Mouse (Mus musculus): ENCODE data around the gene Mrpl20. TPM values are rescaled to one million over a fixed set of nuclear protein-coding genes. Genes with fewer than 3 reads are reported as not detected.

Gene Mrpl20
- total RNA-seq (2014; rRNA removed) = 72.4 and 73.0 TPM in 2 replicates
- 29.7 and 37.4 TPM in 2 replicates for polyA plus RNA-seq (2012; rRNA removed)

GRCm38 (mm10) chr4:155802741-155803339 lies at the start of gene Mrpl20:
TSS of gene Mrpl20 (plus strand) at chr4:155802878.
- Histone ChIP-seq H3K9ac (ENCODE audit: low read depth, low read length) (peak within 1 kb of the TSS; percentile 92), H3K27me3 (ENCODE audit: control insufficient read depth, insufficient read depth, low read length) (no peaks in the 10 kb centered on the region), H3K4me3 (ENCODE audit: insufficient read depth, low read depth, low read length) (peak within 1 kb of the TSS; percentile 92), H3K27ac (replicated peaks; ENCODE audit: insufficient read depth, low read depth, low read length) (peak within 1 kb of the TSS; percentile 59), H3K4me1 (ENCODE audit: control insufficient read depth, insufficient read depth, low read length) (peaks cover 10% of the 10 kb centered on the region), H3K79me2 (ENCODE audit: control insufficient read depth, insufficient read depth, low read length) (peaks cover 17% of the 10 kb centered on the region), H3K36me3 (ENCODE audit: control insufficient read depth, insufficient read depth, low read length) (peaks cover 11% of the 10 kb centered on the region)
- WGBS = 19% methylated on average over 12 of the region's 12 CpGs
- peak; percentile 44 for DNase-seq (ENCODE audit: extremely low read depth, low read depth, low spot score)
- TF ChIP-seq CTCF (IDR thresholded peaks at IDR 0.05; ENCODE audit: low read depth, low read length) (peak; percentile 16; the same call in 1 of the 2 replicates), POLR2A (IDR thresholded peaks at IDR 0.05; ENCODE audit: extremely low read depth, insufficient read depth, low read length) (no peak)

- Histone ChIP-seq H3K9ac (ENCODE audit: low read depth, low read length) (no peak overlapping the region), H3K27ac (replicated peaks; ENCODE audit: insufficient read depth, low read depth, low read length) (no peak overlapping the region), H3K79me2 (ENCODE audit: control insufficient read depth, insufficient read depth, low read length) (peaks cover 10% of the 10 kb centered on the region; the same call in 1 of the 2 replicates), H3K36me3 (ENCODE audit: control insufficient read depth, insufficient read depth, low read length) (peaks cover 35% of the 10 kb centered on the region), H3K27me3 (ENCODE audit: control insufficient read depth, insufficient read depth, low read length) (no peaks in the 10 kb centered on the region), H3K4me3 (ENCODE audit: insufficient read depth, low read depth, low read length) (no peak overlapping the region), H3K4me1 (ENCODE audit: control insufficient read depth, insufficient read depth, low read length) (peaks cover 9% of the 10 kb centered on the region; the same call in 1 of the 2 replicates)
- TF ChIP-seq CTCF (IDR thresholded peaks at IDR 0.05; ENCODE audit: low read depth, low read length) = no peak
- TF ChIP-seq POLR2A (IDR thresholded peaks at IDR 0.05; ENCODE audit: extremely low read depth, insufficient read depth, low read length) = no peak
- DNase-seq (ENCODE audit: extremely low read depth, low read depth, low spot score) = no peak
- WGBS = 95% methylated on average over 12 of the region's 12 CpGs
Measured at GRCm38 (mm10) chr4:155757011-155757410, 45.7 kb upstream of the Mrpl20 start.

GRCm38 (mm10) chr4:155759862-155760612 lies 42.6 kb upstream of the Mrpl20 start:
- H3K27me3 ChIP-seq (ENCODE audit: control insufficient read depth, insufficient read depth, low read length) = no peaks in the 10 kb centered on the region
- WGBS = under 1% methylated on average over 10 of the region's 10 CpGs
- H3K36me3 ChIP-seq (ENCODE audit: control insufficient read depth, insufficient read depth, low read length) = peaks cover 15% of the 10 kb centered on the region
- TF ChIP-seq CTCF (IDR thresholded peaks at IDR 0.05; ENCODE audit: low read depth, low read length) (0 out of 2 replicates have a peak, but pooled peaks have one; percentile 12), POLR2A (IDR thresholded peaks at IDR 0.05; ENCODE audit: extremely low read depth, insufficient read depth, low read length) (no peak)
- peak overlapping the region; percentile 82 for H3K9ac ChIP-seq (ENCODE audit: low read depth, low read length)
- peaks cover 9% of the 10 kb centered on the region; the same call in 1 of the 2 replicates for H3K4me1 ChIP-seq (ENCODE audit: control insufficient read depth, insufficient read depth, low read length)
- peaks cover 10% of the 10 kb centered on the region; the same call in 1 of the 2 replicates for H3K79me2 ChIP-seq (ENCODE audit: control insufficient read depth, insufficient read depth, low read length)
- peak; percentile 44 for DNase-seq (ENCODE audit: extremely low read depth, low read depth, low spot score)
- peak overlapping the region; percentile 76 for H3K4me3 ChIP-seq (ENCODE audit: insufficient read depth, low read depth, low read length)
- peak overlapping the region; percentile 85 for H3K27ac ChIP-seq (replicated peaks; ENCODE audit: insufficient read depth, low read depth, low read length)

GRCm38 (mm10) chr4:155760613-155761355 lies 41.9 kb upstream of the Mrpl20 start, which contains the start of gene Atad3a:
TSS of gene Atad3a (minus strand) at chr4:155761093.
- peak; percentile 94 for DNase-seq (ENCODE audit: extremely low read depth, low read depth, low spot score)
- H3K27ac ChIP-seq (replicated peaks; ENCODE audit: insufficient read depth, low read depth, low read length) = peak within 1 kb of the TSS; percentile 85
- H3K4me1 ChIP-seq (ENCODE audit: control insufficient read depth, insufficient read depth, low read length) = peaks cover 9% of the 10 kb centered on the region; the same call in 1 of the 2 replicates
- H3K9ac ChIP-seq (ENCODE audit: low read depth, low read length) = peak within 1 kb of the TSS; percentile 82
- TF ChIP-seq POLR2A (IDR thresholded peaks at IDR 0.05; ENCODE audit: extremely low read depth, insufficient read depth, low read length) (peak; percentile 66; the same call in 1 of the 2 replicates), CTCF (IDR thresholded peaks at IDR 0.05; ENCODE audit: low read depth, low read length) (no peak)
- no peaks in the 10 kb centered on the region for H3K27me3 ChIP-seq (ENCODE audit: control insufficient read depth, insufficient read depth, low read length)
- H3K79me2 ChIP-seq (ENCODE audit: control insufficient read depth, insufficient read depth, low read length) = peaks cover 10% of the 10 kb centered on the region; the same call in 1 of the 2 replicates
- H3K36me3 ChIP-seq (ENCODE audit: control insufficient read depth, insufficient read depth, low read length) = peaks cover 9% of the 10 kb centered on the region; the same call in 1 of the 2 replicates
- H3K4me3 ChIP-seq (ENCODE audit: insufficient read depth, low read depth, low read length) = peak within 1 kb of the TSS; percentile 76
- 1% methylated on average over 68 of the region's 68 CpGs for WGBS

GRCm38 (mm10) chr4:155761356-155762099 lies 41.1 kb upstream of the Mrpl20 start:
- H3K27ac ChIP-seq (replicated peaks; ENCODE audit: insufficient read depth, low read depth, low read length) = peak overlapping the region; percentile 78
- H3K4me3 ChIP-seq (ENCODE audit: insufficient read depth, low read depth, low read length) = peak overlapping the region; percentile 62
- H3K9ac ChIP-seq (ENCODE audit: low read depth, low read length) = peak overlapping the region; percentile 72
- DNase-seq (ENCODE audit: extremely low read depth, low read depth, low spot score) = peak; percentile 68
- H3K27me3 ChIP-seq (ENCODE audit: control insufficient read depth, insufficient read depth, low read length) = no peaks in the 10 kb centered on the region
- H3K79me2 ChIP-seq (ENCODE audit: control insufficient read depth, insufficient read depth, low read length) = peaks cover 10% of the 10 kb centered on the region; the same call in 1 of the 2 replicates
- peaks cover 9% of the 10 kb centered on the region; the same call in 1 of the 2 replicates for H3K4me1 ChIP-seq (ENCODE audit: control insufficient read depth, insufficient read depth, low read length)
- TF ChIP-seq CTCF (IDR thresholded peaks at IDR 0.05; ENCODE audit: low read depth, low read length) = no peak
- TF ChIP-seq POLR2A (IDR thresholded peaks at IDR 0.05; ENCODE audit: extremely low read depth, insufficient read depth, low read length) = no peak
- peaks cover 2% of the 10 kb centered on the region; the same call in 1 of the 2 replicates for H3K36me3 ChIP-seq (ENCODE audit: control insufficient read depth, insufficient read depth, low read length)
- 2% methylated on average over 28 of the region's 28 CpGs for WGBS

All from liver, adult 2 months (tissue).